Mouse (Mus musculus) embryonic facial prominence, embryonic 12.5 days (tissue): ENCODE results near the gene Btbd9. TPM values are rescaled to one million over a fixed set of nuclear protein-coding genes. Genes with fewer than 3 reads are reported as not detected.

Source experiments
- ATAC-seq: fragments of 200-750 bp; cut with Nextera tagmentation; 2 replicates; pipeline ENCODE4 v1.8.0; 2017; ENCODE audit not compliant: insufficient number of reproducible peaks, insufficient read depth, low FRiP score, low TSS enrichment
- H3K27ac ChIP-seq: fragments of 300-500 bp; sonication (generic); 2 replicates; pipeline ENCODE4 v1.5.1; 2016; ENCODE audit warnings: mild to moderate bottlenecking
- H3K27me3 ChIP-seq: fragments of 300-500 bp; sonication (generic); 2 replicates; pipeline ENCODE4 v1.6.1; 2016; ENCODE audit warnings: mild to moderate bottlenecking, moderate library complexity
- H3K36me3 ChIP-seq: fragments of 300-500 bp; sonication (generic); 2 replicates; pipeline ENCODE4 v1.6.1; 2016; ENCODE audit warnings: mild to moderate bottlenecking
- H3K4me1 ChIP-seq: fragments of 300-500 bp; sonication (generic); 2 replicates; pipeline ENCODE4 v1.6.1; 2016
- H3K4me2 ChIP-seq: fragments of 300-500 bp; sonication (generic); replicated peaks from 2 replicates; pipeline ENCODE4 v1.6.1; 2016; ENCODE audit warnings: mild to moderate bottlenecking, moderate library complexity
- H3K4me3 ChIP-seq: fragments of 300-500 bp; sonication (generic); 2 replicates; pipeline ENCODE4 v1.5.1; 2016; ENCODE audit warnings: mild to moderate bottlenecking
- H3K9ac ChIP-seq: fragments of 300-500 bp; sonication (generic); 2 replicates; pipeline ENCODE4 v1.6.1; 2016; ENCODE audit warnings: mild to moderate bottlenecking, moderate library complexity
- H3K9me3 ChIP-seq: fragments of 300-500 bp; sonication (generic); 2 replicates; pipeline ENCODE4 v1.6.1; 2016; ENCODE audit warnings: mild to moderate bottlenecking, moderate library complexity
- WGBS: fragments of 180-500 bp; shearing (Covaris S2); methylation state at CpG from one replicate; pipeline ENCODE4 v1.1.7; 2016; 5-methylcytosine and 5-hydroxymethylcytosine counted together
- polyA plus RNA-seq: library from polyadenylated mRNA; unstranded; fragments of >200 nt; fragmentation: Nextera tagmentation; extraction: Ambion mirVana; gene quantifications from 2 replicates; pipeline ENCODE4 v1.2.1, GENCODE M21; 2016

Btbd9 gene
- polyA plus RNA-seq, 1 experiment from 2014 or later = 71.6 TPM

GRCm38 (mm10) chr17:30198422-30198821 lies 377.9 kb downstream of the Btbd9 start:
- no peak overlapping the region for H3K4me2 ChIP-seq
- no peaks in the 10 kb centered on the region for H3K27me3 ChIP-seq
- H3K27ac ChIP-seq = no peak overlapping the region
- H3K9ac ChIP-seq = no peak overlapping the region
- ATAC-seq = no peak
- H3K9me3 ChIP-seq = no peaks in the 10 kb centered on the region
- peaks cover 45% of the 10 kb centered on the region for H3K4me1 ChIP-seq
- H3K4me3 ChIP-seq = no peak overlapping the region
- WGBS = 51% methylated on average over 10 of the region's 10 CpGs
- H3K36me3 ChIP-seq = no peaks in the 10 kb centered on the region

- Histone ChIP-seq H3K27me3 (no peaks in the 10 kb centered on the region), H3K4me3 (no peak overlapping the region), H3K4me1 (peaks cover 45% of the 10 kb centered on the region), H3K4me2 (no peak overlapping the region), H3K36me3 (peaks cover 4% of the 10 kb centered on the region; the same call in 1 of the 2 replicates), H3K9me3 (no peaks in the 10 kb centered on the region), H3K27ac (peak overlapping the region; percentile 37; the same call in 1 of the 2 replicates), H3K9ac (no peak overlapping the region)
- no peak for ATAC-seq
- 45% methylated on average over 12 of the region's 12 CpGs for WGBS
Measured at GRCm38 (mm10) chr17:30197280-30198030, 378.8 kb downstream of the Btbd9 start.

DNA sequence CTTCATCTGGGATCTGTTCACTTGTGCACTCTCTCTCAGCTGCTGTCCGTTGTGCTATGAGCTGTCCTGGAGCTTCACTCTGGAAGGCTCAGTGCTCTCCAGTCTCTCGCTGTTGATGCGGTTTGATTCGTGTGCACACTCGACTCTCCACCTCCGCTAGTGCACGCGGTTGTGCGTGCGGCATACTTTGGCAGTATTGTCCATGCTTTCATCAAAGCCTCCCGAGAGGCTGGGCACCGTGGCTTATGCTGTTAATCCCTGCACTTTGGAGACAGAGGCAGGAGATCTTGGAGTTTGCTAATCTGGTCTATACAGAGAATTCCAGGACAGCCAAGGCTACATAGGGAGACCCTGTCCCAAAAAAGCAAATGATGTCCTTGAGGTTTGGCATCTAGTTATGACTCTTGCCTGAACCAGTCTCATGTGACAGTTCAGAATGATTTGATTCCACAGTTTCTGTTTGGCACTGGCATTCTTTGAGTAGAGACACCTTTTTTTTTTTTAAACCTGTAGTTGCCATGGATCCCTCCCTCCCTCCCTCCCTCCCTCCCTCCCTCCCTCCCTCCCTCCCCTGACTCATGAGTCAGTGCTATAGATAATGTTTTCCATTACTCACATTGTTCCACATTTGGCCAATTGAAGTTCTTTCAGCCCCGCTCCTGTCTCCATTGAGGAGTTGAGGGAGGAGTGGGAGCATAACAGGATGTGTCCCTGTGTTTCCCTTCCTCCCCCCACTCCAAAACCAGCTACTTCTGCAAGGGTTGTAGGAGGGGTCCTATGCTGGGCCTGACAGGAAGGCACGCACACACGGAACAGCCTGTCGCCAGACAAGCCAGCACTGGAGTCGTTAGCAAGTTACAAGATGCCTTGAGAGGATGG lies 379.6 kb downstream of the Btbd9 start:
- no peak overlapping the region for H3K9ac ChIP-seq
- H3K27ac ChIP-seq = peak overlapping the region; percentile 37; the same call in 1 of the 2 replicates
- peaks cover 5% of the 10 kb centered on the region; the same call in 1 of the 2 replicates for H3K36me3 ChIP-seq
- peaks cover 45% of the 10 kb centered on the region for H3K4me1 ChIP-seq
- no peak for ATAC-seq
- H3K4me2 ChIP-seq = no peak overlapping the region
- WGBS = 81% methylated on average over 17 of the region's 17 CpGs
- H3K9me3 ChIP-seq = no peaks in the 10 kb centered on the region
- H3K27me3 ChIP-seq = no peaks in the 10 kb centered on the region
- no peak overlapping the region for H3K4me3 ChIP-seq

GRCm38 (mm10) chr17:30195591-30196183 lies 380.6 kb downstream of the Btbd9 start:
- no peaks in the 10 kb centered on the region for H3K9me3 ChIP-seq
- WGBS = 78% methylated on average over 15 of the region's 21 CpGs
- ATAC-seq = no peak
- no peaks in the 10 kb centered on the region for H3K27me3 ChIP-seq
- H3K9ac ChIP-seq = no peak overlapping the region
- H3K4me1 ChIP-seq = peaks cover 46% of the 10 kb centered on the region
- peaks cover 5% of the 10 kb centered on the region; the same call in 1 of the 2 replicates for H3K36me3 ChIP-seq
- no peak overlapping the region for H3K4me3 ChIP-seq
- H3K4me2 ChIP-seq = no peak overlapping the region
- H3K27ac ChIP-seq = no peak overlapping the region

- H3K36me3 ChIP-seq = peaks cover 5% of the 10 kb centered on the region; the same call in 1 of the 2 replicates
- no peak overlapping the region for H3K27ac ChIP-seq
- H3K4me3 ChIP-seq = no peak overlapping the region
- H3K9ac ChIP-seq = no peak overlapping the region
- peaks cover 40% of the 10 kb centered on the region for H3K4me1 ChIP-seq
- ATAC-seq = no peak
- no peaks in the 10 kb centered on the region for H3K9me3 ChIP-seq
- H3K4me2 ChIP-seq = no peak overlapping the region
- H3K27me3 ChIP-seq = no peaks in the 10 kb centered on the region
- WGBS = 70% methylated on average over 11 of the region's 11 CpGs
Measured at GRCm38 (mm10) chr17:30194629-30195445, 381.5 kb downstream of the Btbd9 start.

GRCm38 (mm10) chr17:30194091-30194490 lies 382.2 kb downstream of the Btbd9 start:
- Histone ChIP-seq H3K4me3 (no peak overlapping the region), H3K4me1 (peaks cover 42% of the 10 kb centered on the region), H3K36me3 (peaks cover 5% of the 10 kb centered on the region; the same call in 1 of the 2 replicates), H3K27ac (no peak overlapping the region), H3K9me3 (no peaks in the 10 kb centered on the region), H3K4me2 (no peak overlapping the region), H3K27me3 (no peaks in the 10 kb centered on the region), H3K9ac (no peak overlapping the region)
- ATAC-seq = no peak
- WGBS = 68% methylated on average over 3 of the region's 3 CpGs

- Histone ChIP-seq H3K9ac (no peak overlapping the region), H3K27ac (no peak overlapping the region), H3K4me2 (no peak overlapping the region), H3K4me1 (peaks cover 40% of the 10 kb centered on the region), H3K9me3 (no peaks in the 10 kb centered on the region), H3K4me3 (no peak overlapping the region), H3K36me3 (peaks cover 5% of the 10 kb centered on the region; the same call in 1 of the 2 replicates), H3K27me3 (no peaks in the 10 kb centered on the region)
- WGBS = 57% methylated on average over 2 of the region's 2 CpGs
- no peak for ATAC-seq
Measured at GRCm38 (mm10) chr17:30193615-30194014, 382.7 kb downstream of the Btbd9 start.

- Histone ChIP-seq H3K27ac (no peak overlapping the region), H3K4me3 (no peak overlapping the region), H3K36me3 (peaks cover 5% of the 10 kb centered on the region; the same call in 1 of the 2 replicates), H3K4me2 (no peak overlapping the region), H3K9me3 (no peaks in the 10 kb centered on the region), H3K9ac (no peak overlapping the region), H3K27me3 (no peaks in the 10 kb centered on the region), H3K4me1 (peaks cover 42% of the 10 kb centered on the region)
- WGBS = 89% methylated on average over 26 of the region's 26 CpGs
- ATAC-seq = no peak
Measured at GRCm38 (mm10) chr17:30192416-30193005, 383.8 kb downstream of the Btbd9 start.

DNA sequence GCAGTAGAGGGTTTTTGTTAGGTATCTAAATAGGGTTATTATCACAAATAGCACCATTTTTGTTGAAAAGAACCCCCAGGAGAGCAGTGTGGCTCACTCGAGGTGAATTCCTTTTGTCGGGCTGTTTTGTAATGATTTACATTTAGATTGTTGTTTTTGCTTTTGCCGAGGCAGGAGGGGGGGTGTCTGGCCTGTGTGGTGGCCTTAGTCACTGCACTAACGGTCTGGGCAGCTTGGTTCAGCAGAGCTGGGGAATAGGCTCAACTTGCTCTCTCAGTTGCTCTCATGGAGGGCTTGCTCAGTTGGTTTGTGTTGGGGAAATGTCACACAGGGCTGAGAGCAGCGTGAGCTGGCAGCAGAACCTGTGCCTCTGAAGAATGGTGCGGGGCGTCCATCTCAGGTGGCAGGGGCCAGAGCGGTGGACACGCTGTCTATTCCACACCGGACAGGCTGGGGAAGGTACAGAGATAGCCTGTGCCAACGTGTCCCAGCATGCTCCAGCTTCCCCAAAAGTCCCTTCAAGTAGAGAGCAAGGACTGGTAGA lies 385.1 kb downstream of the Btbd9 start:
- H3K27ac ChIP-seq = no peak overlapping the region
- H3K27me3 ChIP-seq = no peaks in the 10 kb centered on the region
- peaks cover 33% of the 10 kb centered on the region for H3K4me1 ChIP-seq
- no peak overlapping the region for H3K4me2 ChIP-seq
- no peak overlapping the region for H3K9ac ChIP-seq
- peaks cover 5% of the 10 kb centered on the region; the same call in 1 of the 2 replicates for H3K36me3 ChIP-seq
- WGBS = 75% methylated on average over 11 of the region's 11 CpGs
- H3K9me3 ChIP-seq = no peaks in the 10 kb centered on the region
- no peak overlapping the region for H3K4me3 ChIP-seq
- ATAC-seq = no peak

- H3K9ac ChIP-seq = no peak overlapping the region
- H3K36me3 ChIP-seq = peaks cover 5% of the 10 kb centered on the region; the same call in 1 of the 2 replicates
- H3K4me1 ChIP-seq = peaks cover 28% of the 10 kb centered on the region
- 42% methylated on average over 20 of the region's 20 CpGs for WGBS
- H3K27me3 ChIP-seq = no peaks in the 10 kb centered on the region
- no peak for ATAC-seq
- no peak overlapping the region for H3K4me3 ChIP-seq
- H3K9me3 ChIP-seq = no peaks in the 10 kb centered on the region
- no peak overlapping the region for H3K4me2 ChIP-seq
- H3K27ac ChIP-seq = no peak overlapping the region
Measured at GRCm38 (mm10) chr17:30188031-30188981, 388.0 kb downstream of the Btbd9 start.
